Comparison of ENCODE assay signal across 27 mouse cellular contexts in genomic region chr1:166669264-166669663, GRCm38 (mm10). TPM values are rescaled to one million over a fixed set of nuclear protein-coding genes. Genes with fewer than 3 reads are reported as not detected.
"Had no signal": no experiment of that assay in that cellular context is flagged by ENCODE, and none has a peak within 500 bp of the region (broad histone marks: within the 10 kb centered on the region; RNA-seq: fewer than 3 reads in every experiment).

No protein-coding gene starts in this region.

- H3K4me3 ChIP-seq: limb, embryonic 12.5 days; limb, embryonic 15.5 days; neural tube, embryonic 12.5 days had no signal

- ATAC-seq: liver, postnatal 0 days; lung, postnatal 0 days had no signal

- H3K9ac ChIP-seq: limb, embryonic 12.5 days; limb, embryonic 15.5 days; liver, embryonic 14.5 days; liver, postnatal 0 days; lung, embryonic 14.5 days; neural tube, embryonic 12.5 days had no signal

- H3K36me3 ChIP-seq: limb, embryonic 12.5 days; limb, embryonic 15.5 days; neural tube, embryonic 12.5 days had no signal

- H3K27me3 ChIP-seq: limb, embryonic 12.5 days; limb, embryonic 15.5 days; neural tube, embryonic 12.5 days had no signal

- H3K27ac ChIP-seq: limb, embryonic 12.5 days; limb, embryonic 15.5 days; liver, embryonic 14.5 days; macrophage; neural tube, embryonic 12.5 days had no signal

- H3K4me1 ChIP-seq: limb, embryonic 12.5 days; limb, embryonic 15.5 days; neural tube, embryonic 12.5 days had no signal

- DNase-seq: kidney, adult 18-20 months; kidney, adult 9 months; kidney, postnatal 14 days; kidney, postnatal 4 days; left cerebral cortex, postnatal 4 days; liver, postnatal 0 days; lung, embryonic 14.5 days; thymus, adult 18-20 months; thymus, postnatal 36 days had no signal

- H3K9me3 ChIP-seq: limb, embryonic 12.5 days; limb, embryonic 15.5 days; neural tube, embryonic 12.5 days had no signal

- H3K4me2 ChIP-seq: limb, embryonic 12.5 days; limb, embryonic 15.5 days; liver, embryonic 11.5 days; lung, embryonic 14.5 days; neural tube, embryonic 12.5 days had no signal

RNA-seq across cellular contexts. Expression of gene Fmo9, which starts 12.4 kb away (rescaled TPM):
- total RNA-seq: layer of hippocampus, adult 18-20 months; layer of hippocampus, postnatal 14 days; left cerebral cortex, adult 8-10 months; left cerebral cortex, postnatal 14 days; left cerebral cortex, postnatal 4 days; megakaryocyte, adult 5-6 weeks had no signal
- polyA plus RNA-seq: limb, embryonic 12.5 days; limb, embryonic 15.5 days; liver, embryonic 11.5 days; liver, embryonic 14.5 days; liver, postnatal 0 days; lung, embryonic 14.5 days; lung, postnatal 0 days; macrophage; neural tube, embryonic 12.5 days; small intestine, adult 2 months; spleen, adult 2 months; stomach, embryonic 16.5 days; testis, adult 2 months; urinary bladder, adult 2 months had no signal

RNA-seq across cellular contexts. Expression of gene Gm4847, which starts 21.8 kb away (rescaled TPM):
- total RNA-seq: layer of hippocampus, adult 18-20 months; layer of hippocampus, postnatal 14 days; left cerebral cortex, adult 8-10 months; left cerebral cortex, postnatal 4 days; megakaryocyte, adult 5-6 weeks had no signal
- polyA plus RNA-seq: kidney, embryonic 16.5 days; limb, embryonic 12.5 days; limb, embryonic 15.5 days; liver, embryonic 11.5 days; liver, embryonic 14.5 days; liver, postnatal 0 days; lung, embryonic 14.5 days; lung, postnatal 0 days; macrophage; neural tube, embryonic 12.5 days; small intestine, adult 2 months; spleen, adult 2 months; stomach, embryonic 16.5 days; testis, adult 2 months; urinary bladder, adult 2 months had no signal
